Mouse (Mus musculus): ENCODE data around the gene Rbms3.

Rbms3 gene

DNA sequence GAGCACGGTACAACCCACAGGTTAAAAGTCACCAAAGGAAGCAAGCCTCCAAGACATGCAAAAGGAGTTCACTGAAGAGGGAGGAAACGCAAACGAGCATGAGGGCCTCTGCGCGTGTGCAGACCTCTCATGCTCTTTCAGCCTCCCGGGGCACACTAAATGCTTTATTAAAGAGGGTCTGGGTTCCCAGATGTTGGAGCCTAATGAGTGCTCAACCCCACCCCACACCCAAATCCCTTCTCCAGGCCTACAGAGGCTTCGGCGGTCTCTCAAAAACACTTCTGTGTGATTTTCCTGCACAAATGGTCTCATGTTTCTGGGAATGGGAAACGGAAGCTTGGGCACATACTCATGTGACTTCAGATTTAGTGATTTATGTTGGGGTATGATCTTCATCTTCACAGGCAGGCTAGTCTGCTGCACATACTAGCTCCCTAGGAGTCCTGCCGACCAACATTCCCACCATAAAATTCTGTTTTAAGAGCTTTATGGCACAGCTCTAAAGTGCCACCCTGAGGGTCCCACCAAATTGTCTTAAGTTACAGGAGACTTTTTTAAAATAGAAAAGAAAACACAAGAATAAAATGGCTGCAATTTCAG lies 815.1 kb downstream of the Rbms3 start:
- no peak for DNase-seq

DNA sequence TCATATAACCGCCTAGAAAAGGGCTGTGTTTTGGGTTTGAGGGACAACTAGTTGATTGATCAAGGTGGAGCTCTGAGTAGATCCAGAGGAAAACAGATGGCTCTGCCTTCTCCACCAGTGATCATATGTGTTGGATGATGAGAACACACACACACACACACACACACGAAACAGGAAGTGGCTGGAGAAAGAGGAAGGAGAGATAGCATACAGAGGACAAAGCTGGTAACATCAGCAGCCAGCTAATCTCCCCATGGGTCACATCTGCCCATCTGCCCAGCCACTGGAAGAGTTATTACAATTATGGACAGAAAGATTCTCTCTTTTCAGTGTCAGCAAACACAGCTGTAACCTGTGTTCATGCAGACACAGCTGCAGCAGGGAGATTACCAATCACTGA lies 816.3 kb downstream of the Rbms3 start:
- no peak for DNase-seq

DNA sequence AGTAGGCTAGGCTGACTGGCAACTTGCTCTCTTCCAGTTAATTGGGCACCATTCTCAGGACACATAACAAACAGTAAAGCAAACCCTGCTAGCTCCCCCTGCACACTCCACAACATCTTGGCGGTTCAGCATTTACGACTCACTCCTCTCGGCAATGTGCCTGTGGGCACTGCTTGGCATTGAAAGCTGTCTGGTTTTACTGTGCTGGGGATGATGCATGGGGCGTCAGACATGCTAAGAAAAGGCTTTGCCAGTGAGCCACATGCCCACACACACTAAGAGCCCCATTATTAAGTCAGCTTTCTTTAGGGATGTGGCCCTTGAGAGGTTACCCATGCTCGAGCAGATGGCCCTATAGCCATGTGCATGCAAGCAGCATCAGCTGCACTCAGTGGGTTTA lies 820.5 kb downstream of the Rbms3 start:
- no peak for DNase-seq

DNA sequence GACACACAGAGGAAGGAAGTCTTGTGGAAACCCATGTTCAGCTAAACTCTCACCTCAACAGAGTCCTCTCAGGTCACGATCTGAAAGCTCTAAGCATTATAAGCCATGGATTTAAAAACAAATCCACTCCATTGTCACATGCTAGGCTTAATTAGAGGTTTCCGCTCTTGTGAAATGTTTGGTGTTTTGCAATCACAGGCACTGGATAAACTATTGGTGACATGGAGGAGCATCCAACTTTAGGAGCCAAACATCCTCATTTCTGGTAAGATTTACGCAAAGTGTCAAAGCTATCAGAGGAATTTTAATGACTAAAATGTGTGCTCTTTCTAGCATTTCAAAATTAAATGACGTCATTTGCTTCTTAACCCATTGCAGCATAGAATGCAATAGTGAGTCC lies 821.3 kb downstream of the Rbms3 start:
- no peak for DNase-seq

DNA sequence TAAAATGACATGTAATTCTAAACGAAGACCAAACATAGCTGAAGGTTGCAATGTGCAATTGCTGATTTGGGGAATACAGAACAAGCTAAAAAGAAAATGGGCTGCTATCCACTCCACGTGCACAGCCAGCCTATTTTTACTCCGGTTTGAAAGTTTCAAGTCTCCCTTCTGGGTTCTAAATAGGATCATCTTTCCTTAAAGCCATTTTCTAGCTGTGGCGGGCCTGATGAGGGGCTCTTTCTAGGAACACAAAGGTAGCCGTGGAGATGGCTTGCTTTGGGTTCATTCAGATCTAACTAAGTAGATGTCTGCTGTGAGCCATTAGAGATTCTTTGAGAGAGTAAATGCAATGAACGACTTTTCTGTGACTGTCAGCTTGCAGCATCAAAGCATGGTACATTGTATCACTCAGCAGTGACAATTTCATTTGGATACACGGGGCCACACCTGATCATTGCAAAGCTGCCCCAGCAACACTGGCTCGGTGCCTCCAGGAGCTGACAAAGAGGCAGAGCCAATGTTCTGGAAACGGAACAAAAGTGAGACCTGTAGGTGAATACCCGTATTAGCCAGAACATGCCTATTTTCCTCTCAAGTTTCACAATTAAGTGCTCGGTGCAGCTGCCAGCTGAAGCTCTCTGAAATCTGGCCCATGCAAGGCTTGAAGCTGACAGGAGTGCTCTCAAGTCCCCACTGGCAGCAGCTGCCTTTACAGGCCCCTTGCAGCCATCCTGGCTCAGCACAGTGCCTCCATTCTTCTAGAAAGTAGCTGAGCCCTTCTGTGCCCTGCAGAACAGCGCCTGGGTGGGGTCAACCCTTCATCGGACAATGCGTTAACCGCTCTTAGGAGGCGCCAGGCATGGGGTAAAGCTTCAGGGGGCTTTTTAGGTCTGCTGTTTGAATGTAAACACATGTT lies 822.3 kb downstream of the Rbms3 start:
- DNase-seq: peak; percentile 17 to 29

DNA sequence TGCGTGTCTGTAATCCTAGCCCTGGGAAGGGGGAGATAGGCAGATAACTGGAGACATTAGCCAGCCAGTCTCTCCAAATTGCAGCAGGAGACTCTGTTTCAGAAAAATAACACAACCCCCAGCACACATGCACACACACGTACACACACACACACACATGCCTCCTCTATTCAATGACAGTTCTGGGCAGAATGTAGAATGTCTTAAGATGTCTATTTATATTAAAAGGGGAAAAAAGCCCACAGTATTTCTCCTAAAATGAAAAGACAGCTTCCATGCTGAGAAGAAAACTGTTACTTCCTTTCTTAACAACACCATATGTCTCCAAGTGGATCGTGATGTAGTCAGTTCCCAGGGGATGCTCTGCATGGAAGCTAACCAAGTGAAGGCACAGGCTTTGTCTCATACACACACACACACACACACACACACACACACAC lies 826.4 kb downstream of the Rbms3 start:
- DNase-seq: no peak

DNA sequence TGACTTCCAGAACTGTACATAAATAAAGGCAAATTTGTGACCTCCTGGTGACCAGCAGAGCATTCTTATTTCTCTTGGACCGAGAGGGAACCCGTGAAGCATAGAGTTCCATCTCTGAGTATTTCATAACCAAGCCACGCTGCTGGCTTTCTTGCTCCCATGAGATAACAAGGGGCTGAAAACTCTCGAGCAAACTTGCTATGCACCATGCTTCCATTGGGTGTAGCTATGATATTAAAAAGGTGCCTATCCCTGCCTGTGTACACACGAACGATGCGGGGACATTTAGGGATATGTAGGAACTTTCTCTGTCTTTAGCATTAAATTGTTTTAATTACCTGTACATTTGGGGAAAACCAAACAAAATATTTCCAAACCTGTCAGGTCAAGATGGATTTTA lies 827.1 kb downstream of the Rbms3 start:
- peak in 1 of 2 experiments; percentile 8 for DNase-seq

DNA sequence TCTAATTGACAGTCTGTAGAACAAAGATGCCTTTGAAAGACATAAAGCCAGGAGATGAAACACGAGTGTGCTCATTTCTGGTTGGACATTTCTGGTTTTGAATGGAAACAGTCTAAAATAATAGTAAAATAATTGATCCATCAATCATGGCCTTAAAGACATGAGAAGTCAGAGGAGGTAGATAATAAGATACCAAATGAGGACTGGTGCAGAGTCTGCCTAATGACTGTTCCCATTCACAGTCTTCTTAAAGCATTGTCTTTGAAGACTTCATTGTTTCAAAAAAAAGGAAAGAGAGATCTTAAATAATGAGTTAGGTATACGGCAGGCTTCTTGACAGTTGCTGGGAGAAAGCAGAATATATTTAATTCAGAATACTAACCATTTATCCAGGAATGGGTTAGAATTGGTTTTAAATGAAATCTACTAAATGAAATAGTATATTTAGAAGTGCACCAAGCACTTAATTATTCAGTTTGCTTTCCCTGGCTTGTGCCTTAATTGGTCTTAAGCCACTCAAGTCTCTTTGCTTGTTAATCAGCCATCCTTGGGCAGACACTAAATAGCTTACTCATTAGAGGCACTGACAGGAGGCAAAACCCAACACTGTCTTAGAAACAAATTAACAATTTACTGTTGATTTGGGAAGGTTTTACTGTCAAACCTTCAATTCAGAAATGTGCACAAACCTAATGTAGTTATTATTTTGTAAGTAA lies 834.3 kb downstream of the Rbms3 start:
- no peak for DNase-seq

DNA sequence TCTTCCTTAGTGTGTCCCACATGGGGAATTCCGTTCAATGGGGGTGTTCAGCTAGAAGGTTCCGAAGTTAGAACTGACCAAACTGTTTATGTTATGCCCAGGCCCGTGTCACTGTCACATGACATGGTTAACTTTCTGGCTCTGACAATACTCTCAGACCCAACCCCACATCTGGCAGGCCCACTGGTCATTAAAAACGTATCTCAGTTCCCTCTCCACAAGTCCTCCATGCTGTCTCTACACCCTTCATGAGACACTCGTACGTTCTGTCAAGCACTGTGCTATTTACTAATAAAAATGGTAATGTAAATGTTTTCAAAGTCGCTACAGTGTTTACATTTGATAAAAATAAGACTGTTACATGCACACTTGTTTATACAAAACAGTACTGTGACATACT lies 837.9 kb downstream of the Rbms3 start:
- no peak for DNase-seq

DNA sequence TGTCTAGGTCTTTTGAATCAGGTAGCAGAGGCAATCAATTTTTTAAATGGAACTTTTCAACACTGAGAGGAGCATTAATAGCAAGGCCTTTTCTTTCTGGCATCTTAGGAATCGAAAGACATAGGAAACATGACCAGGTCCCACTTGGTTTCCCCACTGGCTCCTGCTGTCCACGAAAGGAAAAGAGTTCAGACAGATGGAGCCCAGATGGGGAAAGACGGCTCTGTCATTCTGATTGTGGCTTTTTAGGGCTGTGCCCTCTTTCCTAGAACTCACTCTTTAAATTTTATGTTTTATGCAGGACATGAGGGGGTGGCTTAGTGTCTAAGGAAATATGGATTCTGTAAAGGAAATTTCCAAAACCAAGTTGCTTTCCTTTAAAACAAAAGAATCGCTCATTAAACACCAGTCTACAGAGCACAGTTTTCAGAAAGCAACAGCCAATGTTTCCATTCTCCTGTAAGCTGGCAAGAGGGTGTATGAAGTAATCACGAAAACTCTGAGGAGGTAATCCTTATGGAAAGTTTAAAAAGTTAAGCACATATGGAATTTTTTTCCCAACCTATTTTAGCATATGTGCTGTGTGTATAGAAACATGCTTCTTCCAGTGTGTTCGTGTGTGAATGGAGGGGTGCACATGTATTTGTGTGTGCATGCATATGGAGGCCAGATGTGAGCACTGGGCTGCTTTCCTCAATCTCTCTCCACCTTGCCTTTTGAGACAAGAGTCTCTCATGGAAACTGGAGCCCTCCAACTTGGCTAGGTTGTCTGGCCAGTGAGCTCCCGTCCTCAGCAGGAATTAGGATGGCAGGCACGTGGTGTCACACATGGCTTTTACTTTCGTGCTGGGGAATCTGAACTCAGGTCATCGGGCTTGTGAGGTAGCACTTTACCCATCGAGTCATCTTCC lies 843.3 kb downstream of the Rbms3 start:
- DNase-seq: no peak

DNA sequence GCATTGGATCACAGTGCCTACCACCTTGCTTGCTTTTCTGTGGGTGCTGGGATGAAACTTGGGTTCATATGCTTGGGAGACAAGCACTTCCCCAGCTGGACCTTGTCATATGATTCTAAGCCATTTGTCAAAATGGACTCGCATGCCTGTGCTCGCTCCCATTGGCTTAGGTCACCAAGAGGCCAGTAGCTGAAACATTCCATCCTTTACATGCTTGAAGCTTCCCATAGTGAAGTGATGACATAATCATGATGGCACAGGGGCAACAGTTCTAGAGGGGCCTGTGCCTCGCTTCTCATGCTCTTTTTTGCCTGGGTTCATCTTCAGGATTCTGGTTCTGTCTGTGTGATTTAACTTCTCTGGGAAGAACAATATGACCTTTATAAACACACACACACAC lies 857.9 kb downstream of the Rbms3 start:
- peak in 1 of 2 experiments; percentile 36 for DNase-seq

DNA sequence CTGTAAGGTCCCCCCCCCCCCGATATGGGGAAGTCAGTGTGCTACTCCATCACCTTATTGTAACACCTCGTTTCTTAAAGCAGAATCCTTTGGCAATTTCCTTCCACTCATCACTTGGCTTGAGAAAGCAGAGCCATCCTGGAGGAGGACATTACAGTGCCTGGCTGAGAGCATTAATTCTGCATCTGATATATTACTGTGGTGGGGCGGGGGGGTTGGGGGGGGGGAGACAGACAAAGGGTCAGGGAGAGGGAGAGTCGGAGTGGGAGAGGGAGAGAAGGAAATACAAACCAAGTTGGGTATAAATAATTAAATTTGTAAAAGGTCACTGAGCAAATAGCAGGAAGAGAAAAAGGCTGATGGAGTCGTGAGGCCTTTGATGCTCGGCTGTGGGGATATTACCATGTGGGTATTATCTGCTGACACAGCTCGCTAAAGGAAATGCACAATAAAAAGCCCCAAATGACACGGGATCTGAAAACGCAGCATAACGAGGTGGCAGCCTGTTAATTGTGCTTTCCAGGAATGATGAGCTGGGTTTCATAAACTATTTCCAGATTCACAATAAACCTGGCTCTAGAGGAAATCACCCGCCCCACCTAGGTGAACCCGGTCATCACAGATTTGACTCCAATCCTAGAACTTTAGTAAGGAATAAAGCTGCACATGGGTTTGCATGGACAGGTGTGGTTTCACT lies 860.2 kb downstream of the Rbms3 start:
- no peak for DNase-seq

DNA sequence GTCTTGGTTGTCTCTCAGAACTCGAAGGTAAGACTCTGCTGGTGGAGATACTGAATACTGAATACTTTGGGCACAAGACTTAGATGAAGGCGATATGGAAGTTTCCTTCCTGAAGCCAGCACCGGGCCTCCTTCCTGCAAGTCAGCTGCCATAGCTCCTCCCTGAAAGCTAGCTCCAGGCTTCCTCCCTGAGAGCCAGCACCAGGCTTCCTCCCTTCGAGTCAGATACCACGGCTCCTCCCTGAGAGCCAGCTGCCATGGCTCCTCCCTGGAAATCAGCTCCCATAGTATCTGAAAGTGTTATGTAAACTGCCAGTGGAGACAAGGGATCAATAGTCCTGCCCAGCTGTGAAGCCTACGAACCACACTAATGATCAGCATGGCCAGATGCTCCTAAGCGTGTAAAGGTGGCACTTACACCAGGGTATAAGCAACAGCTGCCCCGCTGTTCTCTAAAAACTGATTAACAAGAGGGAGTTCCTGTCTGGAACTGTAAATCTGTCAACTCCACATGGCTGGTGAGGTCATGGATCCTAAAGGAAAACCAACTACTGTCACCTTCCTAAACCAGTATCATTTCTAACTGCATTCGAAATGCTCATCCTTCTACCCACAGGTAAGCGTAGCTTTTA lies 867.2 kb downstream of the Rbms3 start:
- peak; percentile 20 to 52 for DNase-seq

DNA sequence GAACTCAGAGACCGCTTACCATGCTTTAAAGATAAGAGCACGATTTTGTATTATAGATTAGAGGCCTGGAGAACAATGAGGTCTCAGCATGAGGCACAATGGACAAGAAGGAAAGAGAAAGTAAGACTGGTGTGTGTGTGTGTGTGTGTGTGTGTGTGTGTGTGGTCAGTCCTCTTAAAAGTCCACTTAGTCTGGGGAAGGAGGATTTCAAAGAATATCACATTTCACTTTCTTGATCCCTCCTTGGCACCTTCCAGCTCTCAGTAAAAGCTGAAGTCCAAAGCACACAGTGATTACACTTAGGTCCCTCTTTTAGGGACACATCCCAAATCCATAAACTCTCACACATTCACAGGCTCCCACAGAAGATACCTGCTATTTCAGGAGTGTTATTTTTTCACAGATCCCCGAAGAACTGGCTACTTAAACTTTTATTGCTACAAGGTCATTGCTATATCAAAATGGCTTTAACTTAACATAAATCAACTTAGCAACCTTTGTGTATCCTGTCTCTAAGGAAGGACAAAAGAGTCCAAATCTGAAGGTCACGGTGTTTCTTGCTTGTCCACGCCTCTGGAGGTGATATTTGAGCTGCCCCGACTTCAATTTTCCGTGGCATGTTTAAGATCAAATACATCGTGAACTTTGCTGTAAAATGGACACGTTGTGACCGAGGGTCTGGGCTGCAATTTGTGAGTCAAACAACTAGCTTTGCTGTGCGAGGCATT lies 880.7 kb downstream of the Rbms3 start:
- no peak for DNase-seq

DNA sequence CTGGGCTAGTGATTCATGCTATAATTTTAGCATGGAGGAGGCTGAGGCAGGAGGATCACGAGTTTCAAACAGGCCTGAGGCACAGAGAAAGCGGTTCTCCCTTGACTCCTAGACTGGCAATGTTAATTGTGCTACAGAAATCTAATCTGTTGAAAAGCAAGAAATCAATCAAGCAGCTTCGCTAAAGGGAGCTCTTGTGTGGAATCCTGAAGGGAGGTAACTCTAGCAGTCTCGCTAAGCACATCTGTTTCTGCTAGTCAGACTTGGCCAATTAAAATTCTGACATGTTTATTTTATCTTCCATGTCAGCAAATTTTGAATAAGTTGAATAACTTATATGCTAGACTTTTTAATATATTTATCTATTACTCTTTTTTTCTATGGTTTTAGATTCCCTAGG lies 881.4 kb downstream of the Rbms3 start:
- DNase-seq: no peak

DNA sequence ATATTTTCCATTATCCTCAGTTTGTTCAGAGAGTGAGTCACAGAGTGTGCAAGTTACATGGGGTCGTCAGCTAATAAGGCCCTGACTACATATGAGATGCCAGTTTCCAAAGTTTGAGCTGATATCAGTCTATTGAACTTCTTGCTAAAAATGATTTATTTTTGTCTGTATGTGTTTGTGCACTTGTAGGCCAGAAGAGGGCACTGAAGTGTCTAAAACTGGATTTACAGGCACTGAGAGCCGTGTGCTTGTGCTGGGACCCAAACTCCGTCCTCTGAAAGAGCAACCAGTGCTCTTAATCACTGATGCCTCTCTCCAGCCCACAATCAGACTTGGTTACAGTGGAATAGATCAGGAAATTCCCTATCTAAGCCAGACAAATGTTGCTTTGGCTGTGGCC lies 882.8 kb downstream of the Rbms3 start:
- no peak for DNase-seq

DNA sequence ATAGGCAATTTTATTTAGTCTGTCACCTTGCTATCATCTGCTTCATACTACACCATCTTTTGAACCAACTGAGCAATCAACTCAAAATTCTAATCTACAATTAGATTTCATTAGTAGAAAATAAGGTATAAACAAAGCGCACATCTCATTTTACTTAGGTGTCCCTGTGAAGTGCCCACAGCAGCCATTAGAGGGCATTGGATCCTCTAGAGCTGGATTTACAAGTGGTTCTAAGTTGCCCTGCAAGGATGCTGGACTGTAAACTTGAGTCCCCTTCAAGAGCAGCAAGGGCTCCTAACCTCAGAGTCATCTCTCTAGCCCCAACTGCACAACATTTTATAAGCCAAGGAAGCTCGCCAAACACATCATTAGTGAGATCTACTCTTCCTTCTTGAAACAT lies 891.9 kb downstream of the Rbms3 start:
- no peak for DNase-seq

DNA sequence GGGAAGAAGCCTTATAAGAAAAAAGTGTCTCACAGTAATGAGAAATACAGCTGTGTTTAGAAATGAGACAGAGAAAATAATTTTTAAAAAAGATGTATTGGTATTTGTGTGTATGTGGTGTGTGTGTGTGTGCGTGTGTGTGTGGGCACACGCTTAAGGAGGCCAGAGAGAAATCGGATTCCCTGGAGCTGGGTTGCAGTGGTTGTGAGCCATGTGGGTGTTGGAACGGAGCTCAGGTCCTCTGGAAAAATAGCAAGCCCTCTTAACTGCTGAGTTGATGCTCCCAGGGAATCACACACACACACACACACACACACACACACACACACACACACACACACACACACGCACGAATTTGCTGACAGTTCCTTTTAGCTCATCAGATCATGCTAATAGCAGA lies 900.5 kb downstream of the Rbms3 start:
- DNase-seq: no peak

DNA sequence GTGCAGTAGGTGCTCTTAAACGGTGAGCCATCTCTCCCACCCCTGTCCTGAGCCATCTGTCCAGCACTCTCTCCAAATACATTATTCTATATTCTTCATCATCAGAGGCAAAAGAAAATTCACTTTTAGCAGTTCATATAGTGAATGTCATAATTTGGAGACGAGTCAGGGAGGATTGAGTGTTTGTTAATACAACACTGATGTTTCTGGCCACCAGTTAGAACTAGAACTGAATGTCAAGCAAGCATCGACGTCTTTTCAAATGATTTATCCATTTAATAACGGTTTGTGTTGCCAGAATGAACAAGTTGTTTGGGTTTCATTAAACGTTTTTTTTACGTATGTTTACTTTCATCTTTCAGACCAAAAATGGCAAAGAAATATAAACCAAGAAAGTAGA lies 901.1 kb downstream of the Rbms3 start:
- DNase-seq: no peak

DNA sequence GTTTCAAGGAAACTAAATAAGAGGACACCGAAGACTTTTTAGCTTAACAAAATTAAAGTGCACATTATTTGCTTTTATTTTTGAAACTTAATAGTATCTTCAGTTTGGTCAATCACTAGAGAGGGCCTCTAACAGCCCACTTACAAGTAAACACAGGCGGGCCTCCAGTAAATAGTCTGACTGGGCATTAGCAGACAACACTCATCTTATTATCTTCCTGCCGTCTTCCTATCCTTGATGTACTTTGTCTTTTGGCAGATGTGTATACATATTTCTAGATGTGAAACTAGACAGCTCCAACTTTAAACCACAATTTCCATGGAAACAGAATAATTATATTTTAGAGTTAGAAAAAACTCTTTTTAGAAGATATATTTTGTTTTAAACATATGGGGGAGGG lies 901.6 kb downstream of the Rbms3 start:
- DNase-seq: no peak

DNA sequence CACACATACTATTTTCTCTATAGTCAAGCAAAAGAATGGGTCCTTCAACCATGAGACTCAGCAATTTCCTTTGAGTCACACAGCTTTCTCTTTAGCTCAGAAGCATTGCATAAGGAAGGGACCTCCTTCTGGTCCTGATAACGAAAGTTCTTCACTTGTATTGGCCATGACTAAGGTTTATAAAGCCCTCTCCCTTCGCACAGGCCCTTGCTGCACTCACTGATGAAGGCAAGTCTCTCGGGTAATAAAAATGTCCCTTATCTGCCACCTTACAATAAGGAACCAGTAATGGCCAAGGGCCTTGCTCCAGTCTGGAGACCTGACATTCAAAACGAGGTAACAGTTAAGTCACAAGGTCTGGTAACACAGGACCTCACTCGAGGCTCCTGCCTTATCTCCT lies 905.1 kb downstream of the Rbms3 start:
- no peak for DNase-seq

All from kidney, postnatal 4 days (tissue).